Mouse (Mus musculus): ENCODE measurements around the gene Ablim2.

DNA sequence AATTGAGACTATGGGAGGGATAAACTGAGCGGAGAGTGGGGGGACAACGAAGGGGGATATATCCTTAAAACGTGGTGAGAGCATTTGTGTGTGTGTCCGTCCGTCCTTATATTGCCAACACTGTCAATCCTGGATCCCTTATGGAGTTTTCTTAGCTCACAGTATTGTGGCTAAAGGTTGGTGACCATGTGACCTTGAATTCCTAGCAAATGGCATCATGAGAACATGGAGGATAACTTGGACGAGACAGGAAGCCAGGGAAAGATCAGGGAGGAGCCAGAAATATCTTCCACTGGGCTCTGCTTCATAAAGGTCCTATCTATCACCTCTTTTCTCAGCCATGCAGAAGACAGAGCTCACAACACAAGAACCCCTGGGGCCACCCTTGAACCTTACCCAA, 165.8 kb downstream of the Ablim2 start:
- TF ChIP-seq CHD2 (IDR thresholded peaks at IDR 0.05; ENCODE audit: low read depth, low read length): no peak
- no peak for TF ChIP-seq MAFK (IDR thresholded peaks at IDR 0.05; ENCODE audit: insufficient read depth, low read depth, low read length)
- no peak for TF ChIP-seq ZNF384 (IDR thresholded peaks at IDR 0.05; ENCODE audit: low read depth, low read length)
- TF ChIP-seq ZC3H11A (IDR thresholded peaks at IDR 0.05; ENCODE audit: borderline replicate concordance, low read depth, low read length): no peak
- no peak for TF ChIP-seq HCFC1 (IDR thresholded peaks at IDR 0.05; ENCODE audit: borderline replicate concordance, insufficient read depth, low read length)
